Mouse (Mus musculus): ENCODE data around the gene Klhl33.

DNA sequence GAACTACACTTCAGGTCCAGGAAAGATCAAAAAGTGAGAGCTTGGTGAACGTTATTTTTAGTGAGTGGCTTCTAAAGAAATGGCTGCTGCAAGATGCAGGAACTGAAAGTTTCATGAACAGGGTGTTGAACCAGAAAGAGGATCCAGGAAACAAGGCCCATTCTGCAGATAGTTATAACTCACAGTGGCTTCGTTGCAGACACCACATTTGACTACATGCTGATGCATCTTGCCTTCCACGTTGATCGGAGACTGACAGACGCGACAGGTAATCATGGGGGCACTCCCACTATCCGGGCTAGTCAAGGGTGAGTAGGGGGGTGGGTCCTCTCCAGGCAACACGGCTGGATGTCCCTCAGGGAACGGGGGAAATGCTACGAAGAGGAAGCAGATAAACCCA, 32.6 kb upstream of the Klhl33 start:
- TF ChIP-seq CTCF (IDR thresholded peaks at IDR 0.05; ENCODE audit: low read depth): no peak
- TF ChIP-seq EP300 (optimal IDR thresholded peaks at IDR 0.05): no peak

Data from stomach, postnatal 0 days (tissue).